Mouse (Mus musculus): ENCODE measurements around the gene Actl6b. TPM values are rescaled to one million over a fixed set of nuclear protein-coding genes. Genes with fewer than 3 reads are reported as not detected.
A peak's percentile ranks its signal among the peaks of the same experiment; 100 is the strongest.

Gene Actl6b
- polyA plus RNA-seq, 1 experiment from 2014 or later, result 4.8 TPM

DNA sequence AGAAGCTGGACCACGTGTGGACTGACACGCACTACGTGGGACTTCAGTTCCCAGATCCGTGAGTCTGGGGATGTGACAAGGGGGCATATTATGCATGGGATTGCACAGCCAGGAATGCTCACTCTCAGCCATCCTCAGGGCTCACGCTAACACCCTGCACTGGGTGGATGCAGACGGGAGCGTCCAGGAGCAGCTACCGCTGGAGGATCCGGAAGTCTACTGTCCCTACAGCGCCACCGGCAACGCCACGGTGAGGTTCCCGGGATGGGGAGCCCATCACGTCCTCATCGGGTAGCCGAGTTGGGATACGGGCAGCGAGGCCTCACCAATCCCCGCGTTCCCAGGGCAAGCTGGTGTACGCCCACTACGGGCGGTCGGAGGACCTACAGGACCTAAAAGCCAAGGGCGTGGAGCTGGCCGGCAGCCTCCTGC, 21.2 kb downstream of the Actl6b start:
- H3K4me1 ChIP-seq, result peaks cover 19% of the 10 kb centered on the region
- peak overlapping the region; percentile 47 for H3K4me3 ChIP-seq
- WGBS, result 7% methylated on average over 27 of the region's 27 CpGs
- no peaks in the 10 kb centered on the region for H3K9me3 ChIP-seq
- peak overlapping the region; percentile 56 for H3K27ac ChIP-seq
- DNase-seq (ENCODE audit: extremely low spot score, low spot score), result peak; percentile 47
- no peaks in the 10 kb centered on the region for H3K36me3 ChIP-seq (replicated peaks)
- peaks cover 34% of the 10 kb centered on the region for H3K27me3 ChIP-seq (ENCODE audit: poor library complexity, severe bottlenecking)

GRCm38 (mm10) chr5:137580246-137580645, 26.9 kb downstream of the Actl6b start:
- no peaks in the 10 kb centered on the region for H3K9me3 ChIP-seq
- DNase-seq (ENCODE audit: extremely low spot score, low spot score), result no peak
- H3K27me3 ChIP-seq (ENCODE audit: poor library complexity, severe bottlenecking), result peaks cover 40% of the 10 kb centered on the region
- no peak overlapping the region for H3K4me3 ChIP-seq
- 82% methylated on average over 6 of the region's 6 CpGs for WGBS
- no peak overlapping the region for H3K27ac ChIP-seq
- peaks cover 17% of the 10 kb centered on the region for H3K4me1 ChIP-seq
- no peaks in the 10 kb centered on the region for H3K36me3 ChIP-seq (replicated peaks)

DNA sequence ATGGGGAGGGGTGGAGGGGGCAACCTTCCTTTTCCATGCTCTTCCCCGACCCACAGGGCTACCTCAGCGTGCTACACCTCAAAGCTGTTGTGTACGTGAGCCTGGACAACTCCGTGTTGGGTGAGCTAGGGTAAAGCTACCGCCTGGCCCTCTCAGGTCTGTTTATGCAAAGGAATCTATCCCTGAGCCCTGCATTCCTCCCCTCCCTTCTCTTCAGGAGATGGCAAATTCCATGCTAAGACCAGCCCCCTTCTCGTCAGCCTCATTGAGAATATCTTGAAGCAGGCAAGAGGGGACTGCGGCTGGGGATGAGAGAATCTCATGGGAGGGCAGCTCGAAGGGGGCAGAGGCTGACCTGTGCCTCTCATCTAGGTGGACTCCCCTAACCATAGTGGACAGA, 29.4 kb downstream of the Actl6b start:
- Histone ChIP-seq H3K36me3 (replicated peaks) (no peaks in the 10 kb centered on the region), H3K27me3 (ENCODE audit: poor library complexity, severe bottlenecking) (peaks cover 33% of the 10 kb centered on the region), H3K4me3 (peak overlapping the region; percentile 51; the same call in 1 of the 2 replicates), H3K9me3 (no peaks in the 10 kb centered on the region), H3K4me1 (peaks cover 17% of the 10 kb centered on the region), H3K27ac (no peak overlapping the region)
- 50% methylated on average over 8 of the region's 8 CpGs for WGBS
- no peak for DNase-seq (ENCODE audit: extremely low spot score, low spot score)

- H3K9me3 ChIP-seq, result no peaks in the 10 kb centered on the region
Measured at GRCm38 (mm10) chr5:137583670-137584169, 30.4 kb downstream of the Actl6b start.

GRCm38 (mm10) chr5:137584976-137585375, 31.7 kb downstream of the Actl6b start:
- 33% methylated on average over 8 of the region's 8 CpGs for WGBS
- Histone ChIP-seq H3K36me3 (replicated peaks) (no peaks in the 10 kb centered on the region), H3K4me1 (peaks cover 17% of the 10 kb centered on the region), H3K27ac (no peak overlapping the region), H3K9me3 (no peaks in the 10 kb centered on the region), H3K4me3 (no peak overlapping the region), H3K27me3 (ENCODE audit: poor library complexity, severe bottlenecking) (peaks cover 33% of the 10 kb centered on the region)
- peak; percentile 53 for DNase-seq (ENCODE audit: extremely low spot score, low spot score)

More at GRCm38 (mm10) chr5:137583670-137584169, 30.4 kb downstream of the Actl6b start:
- Histone ChIP-seq H3K36me3 (replicated peaks) (no peaks in the 10 kb centered on the region), H3K4me1 (peaks cover 17% of the 10 kb centered on the region), H3K27ac (peak overlapping the region; percentile 62), H3K4me3 (peak overlapping the region; percentile 51), H3K27me3 (ENCODE audit: poor library complexity, severe bottlenecking) (peaks cover 33% of the 10 kb centered on the region)
- 17% methylated on average over 27 of the region's 27 CpGs for WGBS
- DNase-seq (ENCODE audit: extremely low spot score, low spot score), result peak; percentile 52

- Histone ChIP-seq H3K36me3 (replicated peaks) (no peaks in the 10 kb centered on the region), H3K27ac (no peak overlapping the region), H3K9me3 (no peaks in the 10 kb centered on the region), H3K4me3 (no peak overlapping the region), H3K27me3 (ENCODE audit: poor library complexity, severe bottlenecking) (no peaks in the 10 kb centered on the region), H3K4me1 (no peaks in the 10 kb centered on the region)
- 87% methylated on average over 5 of the region's 5 CpGs for WGBS
- DNase-seq (ENCODE audit: extremely low spot score, low spot score), result no peak
Measured at GRCm38 (mm10) chr5:137590507-137590906, 37.2 kb downstream of the Actl6b start.

GRCm38 (mm10) chr5:137595921-137596320, 42.6 kb downstream of the Actl6b start:
- Histone ChIP-seq H3K4me3 (no peak overlapping the region), H3K9me3 (no peaks in the 10 kb centered on the region), H3K27ac (no peak overlapping the region), H3K36me3 (replicated peaks) (peaks cover 15% of the 10 kb centered on the region), H3K4me1 (peaks cover 27% of the 10 kb centered on the region), H3K27me3 (ENCODE audit: poor library complexity, severe bottlenecking) (no peaks in the 10 kb centered on the region)
- no peak for DNase-seq (ENCODE audit: extremely low spot score, low spot score)
- 85% methylated on average over 7 of the region's 7 CpGs for WGBS

GRCm38 (mm10) chr5:137596601-137597261, 43.4 kb downstream of the Actl6b start:
- Histone ChIP-seq H3K36me3 (replicated peaks) (peaks cover 15% of the 10 kb centered on the region), H3K9me3 (no peaks in the 10 kb centered on the region), H3K4me1 (peaks cover 31% of the 10 kb centered on the region), H3K27me3 (ENCODE audit: poor library complexity, severe bottlenecking) (no peaks in the 10 kb centered on the region), H3K27ac (peak overlapping the region; percentile 77), H3K4me3 (peak overlapping the region; percentile 42)
- DNase-seq (ENCODE audit: extremely low spot score, low spot score), result no peak
- WGBS, result 31% methylated on average over 30 of the region's 30 CpGs

DNA sequence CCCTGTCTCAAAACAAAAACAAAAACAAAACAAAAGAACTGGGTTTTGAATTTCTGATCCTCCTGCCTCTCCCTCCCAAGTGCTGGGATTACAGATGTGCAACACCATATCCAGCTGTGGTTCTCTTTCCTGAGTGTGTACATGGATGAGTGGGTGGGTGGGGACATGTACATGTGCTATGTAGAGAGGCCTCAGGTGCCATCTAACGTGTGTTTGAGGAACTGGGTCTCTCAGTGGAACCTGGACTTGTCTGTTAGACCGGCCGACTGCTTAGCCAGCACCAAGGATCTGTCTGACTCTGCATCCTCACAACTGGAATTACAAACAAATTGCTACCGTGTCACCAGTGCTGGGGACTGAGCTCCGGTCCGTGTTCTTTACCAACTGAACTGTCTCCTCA, 44.3 kb downstream of the Actl6b start:
- no peak overlapping the region for H3K4me3 ChIP-seq
- WGBS, result 96% methylated on average over 6 of the region's 6 CpGs
- peaks cover 40% of the 10 kb centered on the region for H3K4me1 ChIP-seq
- DNase-seq (ENCODE audit: extremely low spot score, low spot score), result no peak
- H3K27ac ChIP-seq, result no peak overlapping the region
- H3K27me3 ChIP-seq (ENCODE audit: poor library complexity, severe bottlenecking), result no peaks in the 10 kb centered on the region
- H3K9me3 ChIP-seq, result no peaks in the 10 kb centered on the region
- H3K36me3 ChIP-seq (replicated peaks), result peaks cover 15% of the 10 kb centered on the region

GRCm38 (mm10) chr5:137598100-137598826, 44.9 kb downstream of the Actl6b start:
- WGBS, result 87% methylated on average over 2 of the region's 2 CpGs
- Histone ChIP-seq H3K27ac (no peak overlapping the region), H3K4me3 (no peak overlapping the region), H3K36me3 (replicated peaks) (peaks cover 15% of the 10 kb centered on the region), H3K4me1 (peaks cover 46% of the 10 kb centered on the region), H3K27me3 (ENCODE audit: poor library complexity, severe bottlenecking) (no peaks in the 10 kb centered on the region), H3K9me3 (no peaks in the 10 kb centered on the region)
- no peak for DNase-seq (ENCODE audit: extremely low spot score, low spot score)

GRCm38 (mm10) chr5:137599600-137599999, 46.3 kb downstream of the Actl6b start:
- WGBS, result 72% methylated on average over 9 of the region's 9 CpGs
- Histone ChIP-seq H3K36me3 (replicated peaks) (peaks cover 17% of the 10 kb centered on the region), H3K27me3 (ENCODE audit: poor library complexity, severe bottlenecking) (no peaks in the 10 kb centered on the region), H3K4me1 (peaks cover 53% of the 10 kb centered on the region), H3K9me3 (no peaks in the 10 kb centered on the region), H3K4me3 (peak overlapping the region; percentile 70), H3K27ac (peak overlapping the region; percentile 97; the same call in 1 of the 2 replicates)
- no peak for DNase-seq (ENCODE audit: extremely low spot score, low spot score)

DNA sequence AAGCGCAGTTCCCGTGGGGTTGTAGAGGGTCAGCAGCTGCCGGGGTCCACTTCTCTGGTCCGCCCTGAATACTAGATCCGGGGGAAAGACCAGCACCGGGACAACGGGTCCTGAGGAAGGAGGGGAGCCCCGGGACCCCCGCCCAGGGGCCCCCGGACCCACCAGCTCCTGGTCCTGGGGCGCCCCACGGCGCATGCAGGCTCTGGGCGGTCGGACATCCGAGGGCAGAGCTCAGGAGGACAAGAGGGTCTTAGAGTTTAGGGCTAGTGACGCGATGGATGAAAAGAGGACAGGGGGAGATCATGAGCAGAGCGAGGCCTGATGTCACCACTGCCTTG, 46.9 kb downstream of the Actl6b start:
- peak overlapping the region; percentile 97 for H3K27ac ChIP-seq
- DNase-seq (ENCODE audit: extremely low spot score, low spot score), result no peak
- H3K9me3 ChIP-seq, result no peaks in the 10 kb centered on the region
- no peaks in the 10 kb centered on the region for H3K27me3 ChIP-seq (ENCODE audit: poor library complexity, severe bottlenecking)
- H3K36me3 ChIP-seq (replicated peaks), result peaks cover 21% of the 10 kb centered on the region
- WGBS, result 4% methylated on average over 19 of the region's 19 CpGs
- peak overlapping the region; percentile 70 for H3K4me3 ChIP-seq
- H3K4me1 ChIP-seq, result peaks cover 53% of the 10 kb centered on the region
